Mouse (Mus musculus) embryo, embryonic 10.5 days (tissue): ENCODE measurements around the gene Fyn.

ENCODE experiments used
- DNase-seq: peaks from one replicate; pipeline ENCODE4 v3.0.0-alpha.2; 2015; ENCODE audit warnings: low spot score

Fyn gene

GRCm38 (mm10) chr10:39368572-39369135 lies at the start of gene Fyn:
Gene Fyn, plus strand, starts transcription at chr10:39368855.
- peak; percentile 15 for DNase-seq

- peak; percentile 57 for DNase-seq
Observed at GRCm38 (mm10) chr10:39320798-39321622, 47.6 kb upstream of the Fyn start.

DNA sequence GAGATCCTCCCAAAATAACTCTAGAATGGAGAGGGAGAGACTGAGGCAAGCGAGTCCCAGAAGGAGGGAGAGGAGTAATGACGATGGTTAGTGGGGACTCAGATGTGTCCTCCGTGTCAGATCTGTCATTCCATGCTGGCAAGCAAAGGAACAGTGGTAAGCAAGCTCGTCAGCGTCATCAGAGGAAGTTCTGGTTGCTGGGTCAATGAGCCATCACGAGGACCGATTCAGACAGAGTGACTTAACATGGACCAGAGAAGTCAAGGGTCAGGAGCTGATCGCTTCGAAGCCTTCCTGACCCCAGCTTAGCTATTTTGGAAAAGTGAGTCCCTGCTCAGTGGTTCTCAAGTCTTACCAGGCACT lies 47.1 kb upstream of the Fyn start:
- peak; percentile 8 for DNase-seq

DNA sequence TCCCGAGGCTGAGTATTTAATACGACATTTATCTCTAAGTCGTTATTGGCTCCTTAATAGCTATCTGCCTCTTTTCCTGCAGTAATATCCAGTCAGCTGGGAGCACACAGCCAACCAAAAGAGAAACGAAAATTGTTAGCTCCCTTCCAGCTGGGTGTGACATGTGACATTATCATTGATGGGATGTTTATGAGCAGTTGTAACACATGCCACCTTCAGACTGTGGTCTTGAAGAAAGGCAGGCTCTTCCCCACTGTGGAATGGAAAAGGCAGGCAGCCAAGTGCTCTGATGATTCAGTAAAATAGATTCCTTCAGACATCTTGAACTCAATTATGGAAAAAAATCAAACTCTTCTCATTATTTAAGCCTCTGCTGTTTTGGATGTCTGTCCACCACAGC lies 46.5 kb upstream of the Fyn start:
- DNase-seq = no peak

DNA sequence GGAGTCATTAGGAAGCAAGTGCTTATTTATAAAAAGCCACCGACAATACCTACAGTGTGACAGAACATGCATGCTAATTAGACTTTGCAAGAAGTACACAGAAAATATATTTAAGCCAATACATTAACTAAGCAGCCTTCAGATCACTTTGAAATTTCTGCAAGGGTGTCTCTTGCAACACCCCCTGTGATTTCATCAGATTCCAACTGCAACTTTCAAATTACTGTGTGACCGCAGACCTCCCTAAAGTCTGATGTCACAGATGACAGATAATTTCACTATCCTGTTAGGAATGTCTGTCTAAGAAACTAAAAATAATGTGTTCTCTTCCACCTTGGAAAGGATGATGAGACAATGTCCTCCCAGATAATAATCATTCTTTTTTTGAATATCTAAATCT lies 44.4 kb upstream of the Fyn start:
- no peak for DNase-seq

DNA sequence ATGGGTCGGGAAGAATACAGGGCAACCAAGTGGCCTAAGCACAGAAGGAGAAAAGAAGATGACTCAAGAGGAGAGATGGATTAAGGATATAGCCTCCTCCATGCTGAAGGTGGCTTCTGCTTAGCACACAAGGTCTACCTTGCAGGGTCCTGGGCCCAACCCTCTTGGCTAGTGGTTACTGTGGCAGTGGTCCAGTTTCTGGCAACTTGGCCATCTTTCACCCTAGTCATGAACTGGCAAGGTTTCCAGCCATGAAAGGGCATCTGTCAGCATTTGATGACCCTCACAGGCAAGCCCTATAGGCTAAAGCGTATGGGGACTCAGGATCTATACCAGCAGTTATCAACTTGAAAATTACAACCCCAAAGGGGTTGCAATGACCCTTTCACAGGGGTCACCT lies 40.0 kb upstream of the Fyn start:
- no peak for DNase-seq

GRCm38 (mm10) chr10:39334320-39334719 lies 34.3 kb upstream of the Fyn start:
- DNase-seq = no peak

DNA sequence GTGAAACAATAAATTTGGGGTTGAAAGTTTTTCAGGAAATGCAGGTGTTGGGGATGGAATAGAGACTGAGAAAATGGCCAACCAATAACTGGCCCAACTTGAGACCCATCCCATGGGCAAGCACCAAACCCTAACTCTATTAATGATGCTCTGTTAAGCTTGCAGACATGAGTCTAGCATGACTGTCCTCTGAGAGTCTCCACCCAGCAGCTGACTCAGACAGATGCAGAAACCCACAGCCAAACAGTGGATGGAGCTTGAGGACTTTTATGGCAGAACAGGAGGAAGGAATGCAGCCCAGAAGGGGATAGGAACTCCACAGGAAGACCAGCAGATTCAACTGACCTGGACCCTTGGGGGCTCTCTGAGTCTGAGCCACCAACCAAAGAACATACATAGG lies 32.8 kb upstream of the Fyn start:
- no peak for DNase-seq

- DNase-seq = no peak
Observed at GRCm38 (mm10) chr10:39339189-39339968, 29.3 kb upstream of the Fyn start.

DNA sequence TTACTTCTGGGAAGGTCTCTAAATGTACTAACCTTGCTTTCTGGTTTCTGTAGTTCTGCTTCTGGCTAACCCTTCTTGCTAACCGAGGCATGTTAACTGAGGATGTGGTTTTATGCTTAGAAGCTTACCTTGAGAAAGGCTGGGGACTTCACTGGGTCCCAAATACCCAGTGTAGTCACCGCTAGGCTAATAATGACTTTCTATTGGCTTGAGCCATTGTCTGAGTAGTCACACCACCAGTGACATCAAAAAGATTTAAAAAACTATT lies 28.8 kb upstream of the Fyn start:
- DNase-seq = no peak

- no peak for DNase-seq
Observed at GRCm38 (mm10) chr10:39343551-39343950, 25.1 kb upstream of the Fyn start.

DNA sequence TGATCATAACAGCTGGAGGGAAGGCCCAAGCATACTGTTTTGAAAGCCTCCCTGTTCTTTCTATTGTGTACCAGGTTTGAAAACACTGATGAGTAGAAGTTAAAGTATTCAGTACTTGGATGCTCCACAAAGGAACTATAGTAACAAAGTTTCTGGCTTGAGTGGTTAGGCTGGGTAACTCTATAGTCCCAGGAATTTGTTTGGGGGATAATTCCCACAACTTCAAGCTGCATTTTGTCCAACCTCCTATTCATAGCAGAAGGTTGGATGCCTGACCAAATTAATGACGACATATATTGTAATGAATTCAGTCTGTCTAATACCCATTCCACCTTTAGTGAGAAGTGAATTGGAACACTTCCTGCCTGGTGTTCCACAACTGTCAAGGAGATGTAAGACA lies 22.7 kb upstream of the Fyn start:
- DNase-seq = no peak

DNA sequence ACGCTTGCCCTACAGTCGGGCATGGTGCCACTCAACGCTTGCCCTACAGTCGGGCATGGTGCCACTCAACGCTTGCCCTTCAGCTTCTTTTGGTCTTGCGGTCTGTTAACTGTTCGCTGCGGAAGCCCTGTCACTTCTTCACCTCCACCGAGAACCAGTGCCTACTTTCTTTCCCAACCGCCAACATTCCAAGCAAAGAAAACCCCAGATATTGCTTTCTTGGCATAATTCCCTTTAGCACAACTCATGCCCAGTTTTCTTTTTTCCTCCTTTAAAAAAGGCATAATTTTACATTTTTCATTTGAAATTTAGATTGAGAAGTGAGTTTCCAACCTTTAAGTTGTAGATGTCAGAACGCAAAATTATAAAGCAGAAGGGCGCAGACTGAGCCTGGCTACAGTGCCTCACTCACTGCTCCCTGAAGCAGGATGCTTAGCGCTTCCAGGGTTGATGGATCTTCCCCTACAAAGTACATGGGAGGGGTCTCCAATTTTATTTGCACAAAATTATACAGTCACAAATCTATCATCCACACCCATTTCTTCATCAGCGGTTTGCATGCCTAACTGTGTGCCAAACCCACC lies 18.8 kb upstream of the Fyn start:
- no peak for DNase-seq

DNA sequence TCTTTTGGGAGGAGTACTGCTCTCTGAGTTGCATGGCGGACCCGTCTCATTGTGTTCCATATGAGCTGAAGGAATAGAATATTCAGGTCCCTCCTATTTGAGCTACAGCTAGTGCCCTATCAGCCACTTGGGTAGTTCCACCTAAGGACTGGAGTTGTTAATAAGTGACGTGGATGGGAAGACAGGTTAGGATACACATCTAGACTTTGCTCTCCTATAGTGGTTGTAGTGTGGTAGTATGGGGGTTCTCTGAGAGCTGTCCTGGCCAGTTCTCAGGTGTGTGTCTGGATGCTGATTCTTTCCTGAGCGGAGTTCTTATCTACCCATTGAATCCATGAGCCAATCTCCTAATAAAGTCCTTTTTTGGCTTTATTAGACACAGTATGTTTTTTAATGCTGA lies 4.5 kb upstream of the Fyn start:
- no peak for DNase-seq

GRCm38 (mm10) chr10:39369502-39369931 lies 862 bp downstream of the Fyn start:
- peak; percentile 98 for DNase-seq

DNA sequence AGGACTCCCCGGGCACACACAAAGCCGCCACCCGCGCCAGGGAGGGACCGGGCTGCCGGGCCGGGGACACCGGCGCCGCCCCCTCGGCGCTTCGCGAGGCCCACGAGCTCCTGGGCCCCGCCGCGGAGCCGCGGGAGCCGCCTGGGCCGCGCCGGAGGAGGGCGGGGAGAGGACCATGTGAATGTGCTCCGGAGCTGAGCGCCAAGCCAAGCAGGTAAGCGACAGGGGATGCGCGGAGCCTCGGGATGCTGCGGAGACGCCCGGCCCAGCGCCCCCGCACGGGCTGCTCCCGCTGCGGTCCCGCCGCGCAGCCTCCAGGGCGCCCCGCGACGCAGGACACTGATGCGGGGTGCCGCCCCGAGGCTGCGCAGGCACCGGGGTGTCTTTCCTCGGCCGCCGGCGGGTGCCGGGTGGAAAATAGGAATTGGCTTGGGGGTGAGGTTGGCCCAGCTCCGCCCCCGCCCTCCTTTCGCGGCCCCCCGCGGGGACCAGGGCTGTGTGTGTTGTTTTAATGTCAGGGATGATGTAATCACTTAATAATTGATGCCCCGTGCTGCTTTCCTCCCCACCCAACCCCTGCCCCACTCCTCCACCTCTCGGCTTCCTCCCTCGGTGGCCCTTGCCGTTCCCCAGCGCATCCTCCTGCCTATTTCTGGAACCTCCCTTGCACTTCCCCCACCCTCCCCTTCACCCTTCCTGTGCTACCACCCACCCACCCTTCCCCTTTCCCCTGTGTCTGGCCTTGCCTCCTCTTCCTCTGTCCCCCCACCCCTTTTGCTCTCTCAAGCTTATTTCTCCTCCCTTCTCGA lies 1.5 kb downstream of the Fyn start:
- no peak for DNase-seq

DNA sequence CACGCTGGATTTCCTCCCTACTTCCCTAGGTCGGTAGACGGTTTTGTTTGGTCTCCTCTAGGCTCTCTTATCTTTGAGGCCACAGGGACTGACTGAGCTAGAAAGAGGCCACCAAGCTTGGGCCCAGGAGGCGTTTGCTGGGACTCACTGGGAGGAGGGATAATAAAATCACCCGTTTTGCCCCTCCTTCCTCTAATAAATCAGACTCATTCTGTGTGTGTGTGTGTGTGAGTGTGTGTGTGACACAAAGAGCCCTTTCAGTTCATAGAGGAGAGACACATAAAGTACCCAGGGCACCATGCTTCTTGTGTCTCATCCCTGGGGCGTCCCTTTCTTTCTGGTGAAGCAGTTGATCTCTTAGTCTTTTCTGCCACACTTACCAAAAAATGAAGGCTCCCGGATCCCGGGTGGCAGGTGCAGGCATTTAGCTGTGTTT lies 2.1 kb downstream of the Fyn start:
- peak; percentile 81 for DNase-seq

DNA sequence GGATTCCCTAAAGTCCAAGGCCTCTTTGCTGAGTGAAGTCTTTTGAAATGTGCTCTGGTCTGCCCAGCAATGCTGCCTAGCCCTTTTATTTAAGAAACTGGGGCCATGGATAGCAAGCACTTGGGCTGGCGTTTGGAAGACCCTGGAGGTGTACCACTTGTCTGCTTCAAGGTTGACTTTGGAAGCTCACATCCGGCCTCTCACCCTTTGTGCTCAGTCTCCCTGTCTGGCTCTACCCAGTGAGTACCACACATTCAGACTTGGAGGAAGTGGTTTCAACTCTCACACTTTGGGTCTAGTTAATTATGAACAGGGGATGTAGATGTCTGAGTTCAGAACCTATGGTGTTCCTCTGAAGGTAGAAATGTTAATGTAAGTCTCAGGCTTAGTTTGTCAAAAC lies 2.8 kb downstream of the Fyn start:
- DNase-seq = peak; percentile 22

- no peak for DNase-seq
Observed at GRCm38 (mm10) chr10:39371991-39372390, 3.3 kb downstream of the Fyn start.

DNA sequence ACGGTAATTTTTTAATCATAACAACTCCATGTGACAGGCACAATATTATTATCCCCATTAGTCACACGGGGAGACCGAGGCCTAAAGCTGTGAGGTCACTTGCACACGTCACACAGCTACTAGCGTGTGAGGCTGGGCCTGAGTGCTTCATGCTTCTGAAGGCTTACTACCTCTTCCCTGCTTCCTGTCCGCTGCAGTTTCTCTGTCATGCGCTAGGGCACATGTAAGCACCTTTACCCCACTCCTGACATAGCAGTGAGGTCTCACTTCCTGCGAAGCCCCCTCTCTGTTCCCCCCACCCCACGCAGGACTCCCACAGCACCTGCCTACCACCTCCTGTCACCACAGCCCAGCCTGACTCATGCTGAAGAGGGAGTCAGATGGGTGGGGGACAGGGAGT lies 8.0 kb downstream of the Fyn start:
- no peak for DNase-seq

DNA sequence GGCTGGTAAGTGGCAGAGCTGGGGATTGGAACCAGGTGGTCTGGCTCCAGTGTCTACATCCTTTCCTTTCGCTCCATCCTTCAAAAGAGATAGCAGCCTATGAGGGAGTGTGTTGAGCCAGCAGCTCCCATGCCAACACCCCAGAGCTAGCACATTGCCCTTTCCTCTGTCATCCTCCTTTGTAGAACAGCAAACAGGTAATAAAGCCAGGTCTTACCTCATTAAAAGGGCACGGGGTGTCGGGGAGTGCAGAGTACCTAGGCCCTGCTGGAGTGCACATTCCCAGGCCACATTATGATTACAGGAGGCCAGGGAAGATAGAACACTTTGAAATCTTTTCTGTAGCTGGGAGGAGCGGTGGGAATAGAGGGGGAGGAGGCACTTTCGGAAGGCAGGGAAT lies 8.6 kb downstream of the Fyn start:
- no peak for DNase-seq

DNA sequence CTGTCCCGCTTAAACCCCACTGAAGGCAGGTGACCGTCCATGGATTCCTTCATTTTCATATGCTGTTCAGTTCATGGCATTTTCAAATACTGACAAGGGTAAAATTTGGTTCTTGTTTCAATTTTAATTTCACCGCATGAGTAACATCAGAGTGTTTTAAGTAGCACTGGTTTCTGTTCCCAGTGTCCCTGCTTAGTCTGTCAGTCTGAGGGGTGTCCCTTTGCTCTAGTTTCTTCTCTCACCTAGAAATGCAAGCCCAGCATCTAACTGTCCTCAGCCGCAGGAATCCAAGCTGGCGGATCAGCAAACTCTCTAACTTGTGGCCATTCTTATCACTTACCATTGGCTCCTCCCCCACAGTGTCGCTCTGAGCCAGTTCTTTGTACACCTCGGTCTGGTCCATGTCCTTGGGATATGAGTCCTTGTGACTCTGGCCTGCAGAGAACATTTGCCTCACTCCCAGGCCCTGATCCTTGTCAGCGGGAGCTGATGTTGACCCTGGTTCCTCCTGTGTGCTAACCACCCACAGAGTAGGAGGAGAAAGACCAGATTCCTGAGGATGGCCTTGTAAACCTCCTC lies 9.5 kb downstream of the Fyn start:
- DNase-seq = no peak
